Mouse (Mus musculus) T-helper 1 cell (primary cell): ENCODE results near the gene Lrfn2.

Experiments used
- in situ Hi-C: fragments of 300-600 bp; cut with MboI, MseI; formaldehyde crosslinking; loops from one replicate; pipeline ENCODE4 v1.15.1; 2025; ENCODE audit warnings: high pct_unique_total_duplicates

The Lrfn2 gene

GRCm38 (mm10) chr17:48931621-48932405 is at the start of gene Lrfn2:
Lrfn2 (plus strand) TSS chr17:48932379.
- in situ Hi-C loops, result loop anchor here (10.0 kb wide), 1 partner anchor 263 kb away; no protein-coding TSS in a partner anchor

- in situ Hi-C loops, result no loop called here
These were observed 44.5 kb upstream of the Lrfn2 start for GRCm38 (mm10) chr17:48887472-48888385.

- in situ Hi-C loops, result no loop called here
These were observed 26.7 kb upstream of the Lrfn2 start for GRCm38 (mm10) chr17:48905286-48906040.

- in situ Hi-C loops, result no loop called here
These were observed 18.7 kb upstream of the Lrfn2 start for GRCm38 (mm10) chr17:48913437-48913836.

GRCm38 (mm10) chr17:48917411-48917810 is 14.8 kb upstream of the Lrfn2 start:
- in situ Hi-C loops, result no loop called here

GRCm38 (mm10) chr17:48918458-48918857 is 13.7 kb upstream of the Lrfn2 start:
- in situ Hi-C loops, result no loop called here

- in situ Hi-C loops, result no loop called here
These were observed 9.3 kb upstream of the Lrfn2 start for GRCm38 (mm10) chr17:48922905-48923304.

GRCm38 (mm10) chr17:48925426-48925825 is 6.8 kb upstream of the Lrfn2 start:
- in situ Hi-C loops, result no loop called here

GRCm38 (mm10) chr17:48930994-48931393 is 1.2 kb upstream of the Lrfn2 start:
- in situ Hi-C loops, result loop anchor here (10.0 kb wide), 1 partner anchor 264 kb away; no protein-coding TSS in a partner anchor

GRCm38 (mm10) chr17:48932406-48932906 is 277 bp downstream of the Lrfn2 start:
- in situ Hi-C loops, result loop anchor here (10.0 kb wide), 1 partner anchor 262 kb away; no protein-coding TSS in a partner anchor

- in situ Hi-C loops, result loop anchor here (10.0 kb wide), 1 partner anchor 262 kb away; no protein-coding TSS in a partner anchor
These were observed 737 bp downstream of the Lrfn2 start for GRCm38 (mm10) chr17:48932916-48933315.

- in situ Hi-C loops, result loop anchor here (10.0 kb wide), 1 partner anchor 260 kb away; no protein-coding TSS in a partner anchor
These were observed 3.0 kb downstream of the Lrfn2 start for GRCm38 (mm10) chr17:48935201-48935600.

GRCm38 (mm10) chr17:48936445-48937141 is 4.4 kb downstream of the Lrfn2 start:
- in situ Hi-C loops, result loop anchor here (10.0 kb wide), 1 partner anchor 258 kb away; no protein-coding TSS in a partner anchor

- in situ Hi-C loops, result loop anchor here (10.0 kb wide), 1 partner anchor 256 kb away; no protein-coding TSS in a partner anchor
These were observed 6.6 kb downstream of the Lrfn2 start for GRCm38 (mm10) chr17:48938711-48939220.

- in situ Hi-C loops, result no loop called here
These were observed 14.1 kb downstream of the Lrfn2 start for GRCm38 (mm10) chr17:48946315-48946714.

- in situ Hi-C loops, result no loop called here
These were observed 14.6 kb downstream of the Lrfn2 start for GRCm38 (mm10) chr17:48946765-48947164.

GRCm38 (mm10) chr17:48951250-48951649 is 19.1 kb downstream of the Lrfn2 start:
- in situ Hi-C loops, result no loop called here

GRCm38 (mm10) chr17:48956033-48956631 is 24.0 kb downstream of the Lrfn2 start:
- in situ Hi-C loops, result no loop called here

GRCm38 (mm10) chr17:48960161-48960698 is 28.1 kb downstream of the Lrfn2 start:
- in situ Hi-C loops, result no loop called here
